Mouse (Mus musculus): Measurements from ENCODE around the gene St6galnac3.

DNA sequence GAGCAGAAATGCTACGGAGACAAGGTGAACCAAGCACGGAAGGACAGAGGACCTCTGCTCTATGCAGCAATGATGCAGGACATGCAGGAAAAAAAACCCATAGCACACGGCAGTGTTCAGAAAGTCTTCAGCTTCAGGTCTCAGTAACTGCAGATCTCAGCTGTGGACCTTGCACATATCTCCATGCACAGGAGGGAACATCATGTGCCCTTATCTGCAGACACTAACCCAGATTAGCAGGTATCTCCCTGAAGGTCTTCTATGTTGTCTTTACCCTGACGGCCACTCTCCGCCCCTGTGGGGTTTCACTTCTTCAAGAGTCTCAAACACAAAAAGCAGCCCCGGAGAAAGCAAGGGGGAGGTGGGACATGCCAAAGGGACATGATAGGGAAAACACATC is 244.0 kb downstream of the St6galnac3 start:
- no peak for TF ChIP-seq CTCF (IDR thresholded peaks at IDR 0.05; ENCODE audit: low read depth, low read length)
- TF ChIP-seq POLR2A (IDR thresholded peaks at IDR 0.05; ENCODE audit: borderline replicate concordance, low read depth, low read length), result no peak
